Mouse (Mus musculus): ENCODE data around the gene Thsd7b.

GRCm38 (mm10) chr1:129491136-129491535 is 218.0 kb downstream of the Thsd7b start:
- no peak for TF ChIP-seq CTCF (IDR thresholded peaks at IDR 0.05; ENCODE audit: control insufficient read depth, insufficient read depth, low read length)
- no peak for TF ChIP-seq POLR2A (IDR thresholded peaks at IDR 0.05; ENCODE audit: borderline replicate concordance, control insufficient read depth, low read depth, low read length)

Data from bone marrow, adult 2 months (tissue).